Mouse (Mus musculus) heart, postnatal 10 days (tissue): ENCODE results near the gene T2. TPM values are rescaled to one million over a fixed set of nuclear protein-coding genes. Genes with fewer than 3 reads are reported as not detected.

Experiments used
- DNase-seq, 2 experiments: peaks; one replicate each; pipeline ENCODE4 v3.0.0; 2021
- intact Hi-C: fragments of 180-260 bp; cut with DNase I; formaldehyde crosslinking; loops from one replicate; pipeline ENCODE4 v1.15.1; 2025
- total RNA-seq, 2 experiments: library from RNA; stranded (reverse); gene quantifications; 2 replicates each; pipeline ENCODE4 v1.2.3; 2021

T2 gene
- total RNA-seq, 2 experiments from 2014 or later = 0.84 TPM

GRCm38 (mm10) chr17:8461568-8461967 is 105.8 kb downstream of the T2 start:
- intact Hi-C loops = loop anchor here (2.0 to 10.0 kb wide), 3 partner anchors 71 to 473 kb away; no protein-coding TSS in a partner anchor
- DNase-seq = peak; percentile 28 to 63

- DNase-seq = peak; percentile 66 to 76
- intact Hi-C loops = loop anchor here (5.0 to 10.0 kb wide), 2 partner anchors 206 to 471 kb away; no protein-coding TSS in a partner anchor
Measured at GRCm38 (mm10) chr17:8463482-8464128, 107.8 kb downstream of the T2 start.

GRCm38 (mm10) chr17:8467771-8468170 is 112.0 kb downstream of the T2 start:
- intact Hi-C loops = loop anchor here (1.0 to 10.0 kb wide), 3 partner anchors 125 to 467 kb away; no protein-coding TSS in a partner anchor
- DNase-seq = no peak

- DNase-seq = peak; percentile 78 to 88
- intact Hi-C loops = loop anchor here (1.0 to 10.0 kb wide), 3 partner anchors 123 to 466 kb away; no protein-coding TSS in a partner anchor
Measured at GRCm38 (mm10) chr17:8468716-8469344, 113.0 kb downstream of the T2 start.

Other genes with a start within 250 kb of the T2 start
- not detected for gene Gm49673, start 208.2 kb upstream of the T2 start, total RNA-seq
- gene Rnaset2a, start 207.9 kb upstream of the T2 start, total RNA-seq = 10 to 100 TPM; 23.4 to 27.6 TPM
- gene Fgfr1op, start 190.5 kb upstream of the T2 start, total RNA-seq = 10 to 100 TPM; 14.6 to 15.6 TPM
- not detected for gene Ccr6, start 119.9 kb upstream of the T2 start, total RNA-seq
- gene Mpc1, start 73.1 kb upstream of the T2 start, total RNA-seq = 100 to 1,000 TPM; 352 to 392 TPM
- 10 to 100 TPM; 22.8 to 29.7 TPM for gene Sft2d1, start 44.9 kb upstream of the T2 start, total RNA-seq
- under 1 TPM; 0.10 to 0.31 TPM for gene Prr18, start 18.5 kb upstream of the T2 start, total RNA-seq
- gene T, start 78.4 kb downstream of the T2 start, total RNA-seq = not detected
- gene Pde10a, start 169.4 kb downstream of the T2 start, total RNA-seq = 1 to 10 TPM; 5.0 to 7.7 TPM
- not detected for gene Gm17087, start 211.0 kb downstream of the T2 start, total RNA-seq